Mouse (Mus musculus) effector memory CD4-positive, alpha-beta T cell, adult 7 months (primary cell): ENCODE results near the gene Chchd2. TPM values are rescaled to one million over a fixed set of nuclear protein-coding genes. Genes with fewer than 3 reads are reported as not detected.

Experiments used
- polyA plus RNA-seq: library from polyadenylated mRNA; unstranded; fragments of 100-300 nt; shearing (Covaris generic); gene quantifications from one replicate; pipeline ENCODE4 v1.2.1, GENCODE M21; 2017

Gene Chchd2
- 464 TPM for polyA plus RNA-seq

GRCm38 (mm10) chr5:129886911-129887636 is at the start of gene Chchd2:
Gene Chchd2 (minus strand): TSS chr5:129887470.

GRCm38 (mm10) chr5:129908242-129908965 is 21.1 kb upstream of the Chchd2 start, which contains the start of gene Nupr1l:
Gene Nupr1l (plus strand): TSS chr5:129908540.

DNA sequence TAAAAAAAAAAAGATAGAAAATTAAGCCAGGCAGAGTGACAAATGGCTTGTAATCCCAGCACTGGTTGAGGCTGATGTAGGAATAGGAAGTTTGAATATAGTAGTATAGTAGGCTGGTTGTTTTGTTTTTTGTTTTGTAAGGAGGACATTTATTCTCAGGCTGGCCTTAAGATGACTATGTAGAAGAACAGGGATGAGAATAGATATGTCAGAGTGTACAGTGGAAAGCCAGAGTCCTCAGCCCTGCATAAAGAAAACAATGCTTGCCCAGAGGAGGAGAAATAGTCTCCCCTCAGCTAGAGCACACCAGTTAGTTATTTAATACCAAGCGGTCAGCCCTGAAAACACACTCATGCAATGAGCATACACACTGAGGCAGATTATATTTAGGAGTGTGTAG is 11.2 kb upstream of the Chchd2 start, which contains the start of gene Phkg1:
TSS of gene Phkg1 (minus strand) at position 101 of the 400 bp plus-strand sequence.

DNA sequence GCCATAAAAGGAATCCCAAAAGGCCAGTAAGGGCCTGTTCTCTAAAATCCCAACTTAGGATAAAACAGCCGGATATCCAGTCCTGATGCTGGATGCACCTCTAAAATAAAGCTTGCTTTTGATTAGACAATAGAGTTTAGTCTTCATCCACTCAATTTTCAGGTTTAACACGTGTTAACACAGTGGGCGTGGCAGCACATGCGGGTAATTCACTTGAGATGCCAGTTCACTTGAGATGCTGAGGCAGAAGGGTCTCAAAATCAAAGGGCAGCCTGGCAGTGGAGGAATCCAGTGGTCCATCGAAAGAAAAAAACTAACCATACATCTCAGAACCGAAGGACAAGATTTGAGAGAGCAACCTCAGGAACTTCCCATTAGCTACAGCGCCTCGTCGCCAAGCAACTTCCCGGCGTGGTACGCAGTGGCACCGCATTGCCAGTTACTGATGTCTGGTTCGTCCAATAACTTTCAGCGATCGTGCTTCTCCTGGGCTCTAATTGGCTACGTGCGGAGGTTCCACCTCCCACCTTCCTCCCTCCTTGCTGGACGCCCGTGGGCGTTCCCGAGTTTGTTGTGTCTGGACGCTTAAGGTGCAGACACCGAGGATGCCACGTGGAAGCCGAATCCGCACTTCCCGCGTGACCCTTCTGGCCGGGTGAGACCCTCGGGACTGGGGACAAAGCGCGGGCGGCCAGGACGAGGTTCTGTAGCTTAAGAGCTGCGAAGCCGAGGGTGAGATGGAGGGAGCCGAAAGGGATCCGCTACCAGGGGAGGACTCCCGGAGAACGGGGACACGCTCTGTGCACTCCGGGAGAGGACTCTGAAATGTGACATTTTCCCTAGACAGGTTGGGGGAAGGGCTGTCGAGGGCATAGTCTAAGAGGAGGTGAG is 8.2 kb upstream of the Chchd2 start, which contains the start of gene Zbed5:
TSS of gene Zbed5 (plus strand) at position 526 of the 891 bp plus-strand sequence.

DNA sequence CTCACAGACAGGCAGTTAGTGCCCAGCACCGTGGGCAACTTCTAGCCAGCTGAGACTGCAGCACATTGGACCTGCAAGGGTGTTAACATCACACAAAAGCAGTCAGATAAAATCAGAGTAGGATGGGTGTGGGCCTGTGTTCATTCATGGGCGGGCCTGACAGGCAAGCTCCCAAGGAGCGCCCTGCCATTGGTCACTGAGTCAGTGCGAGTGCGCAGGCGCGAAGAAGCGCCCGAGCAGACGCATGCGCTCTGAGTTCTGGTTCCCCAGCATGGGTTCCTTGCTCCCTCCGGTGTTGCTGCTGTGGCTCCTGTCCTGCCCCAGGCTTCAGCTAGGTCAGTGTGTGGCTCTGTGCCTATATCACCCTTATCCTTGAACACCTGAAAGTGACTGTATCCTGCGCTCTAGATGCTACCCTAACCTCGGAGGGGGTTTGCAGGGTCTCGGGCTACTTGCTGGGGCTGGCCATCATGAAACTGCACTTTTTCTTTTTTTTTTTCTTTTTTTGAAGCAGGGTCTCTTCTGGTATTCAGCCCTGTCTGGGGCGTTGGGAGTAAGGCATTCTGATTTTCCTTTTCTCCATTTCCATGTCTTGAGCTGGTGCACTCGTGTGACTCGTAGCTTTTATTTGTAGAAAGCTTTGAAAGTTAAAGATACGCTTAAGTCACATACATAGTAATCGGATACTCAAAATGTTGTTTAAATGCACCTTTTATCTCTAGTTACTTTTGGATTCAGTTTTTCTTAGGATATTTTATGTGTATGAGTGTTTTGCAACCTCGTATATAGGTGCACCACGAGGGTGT is 40.3 kb downstream of the Chchd2 start, which contains the start of gene Sumf2:
TSS of gene Sumf2 (plus strand) at position 235 of the 806 bp plus-strand sequence.

Other genes starting within 250 kb of the Chchd2 start
- gene Zfp11, start 217.4 kb downstream of the Chchd2 start, polyA plus RNA-seq: 1.4 TPM
- 0.37 TPM for gene Sept14, start 179.0 kb downstream of the Chchd2 start, polyA plus RNA-seq
- 63.8 TPM for gene Mrps17, start 172.0 kb downstream of the Chchd2 start, polyA plus RNA-seq
- 13.7 TPM for gene Nipsnap2, start 162.4 kb downstream of the Chchd2 start, polyA plus RNA-seq
- 25.9 TPM for gene Psph, start 100.0 kb downstream of the Chchd2 start, polyA plus RNA-seq
- gene Sumf2, start 40.5 kb downstream of the Chchd2 start, polyA plus RNA-seq: 9.6 TPM
- 0.23 TPM for gene Zbed5, start 8.3 kb upstream of the Chchd2 start, polyA plus RNA-seq
- 0.17 TPM for gene Phkg1, start 11.1 kb upstream of the Chchd2 start, polyA plus RNA-seq
- gene Nupr1l, start 21.1 kb upstream of the Chchd2 start, polyA plus RNA-seq: 1.1 TPM
- gene Vkorc1l1, start 54.5 kb upstream of the Chchd2 start, polyA plus RNA-seq: 13.8 TPM
- 18.6 TPM for gene Gusb, start 115.6 kb upstream of the Chchd2 start, polyA plus RNA-seq
- 41.9 TPM for gene Asl, start 141.8 kb upstream of the Chchd2 start, polyA plus RNA-seq
- 27.5 TPM for gene Crcp, start 141.8 kb upstream of the Chchd2 start, polyA plus RNA-seq
- 5.9 TPM for gene Tpst1, start 185.9 kb upstream of the Chchd2 start, polyA plus RNA-seq